Mouse (Mus musculus) MEL (cell line): Measurements from ENCODE around the gene Lrrc4. TPM values are rescaled to one million over a fixed set of nuclear protein-coding genes. Genes with fewer than 3 reads are reported as not detected.

Experiments used
- DNase-seq: peaks from one replicate; pipeline ENCODE4 v3.0.0; 2011; ENCODE audit warnings: low read depth, low spot score
- H3K27ac ChIP-seq: 2 replicates; pipeline ENCODE4 v1.5.1; 2012; ENCODE audit warnings: low read depth, mild to moderate bottlenecking, control low read depth, low read length, moderate library complexity; ENCODE audit not compliant: control insufficient read depth
- H3K27me3 ChIP-seq, 2 experiments: fragments of 150-350 bp in 1 of 2; sonication (generic) in 1 of 2; 2 replicates each; pipeline ENCODE4 v1.6.1; 2012; ENCODE audit warnings: low read length in 2 of 2, mild to moderate bottlenecking in 2 of 2, improper control_type of control experiment in 1 of 2, moderate library complexity in 1 of 2; ENCODE audit not compliant: insufficient read depth in 2 of 2, control insufficient read depth in 1 of 2
- H3K36me3 ChIP-seq, 2 experiments: 2 replicates each; pipeline ENCODE4 v1.6.1; 2012 to 2014; ENCODE audit warnings: low read length in 2 of 2, improper control_type of control experiment in 1 of 2, inconsistent platforms in 1 of 2, mild to moderate bottlenecking in 1 of 2; ENCODE audit not compliant: insufficient read depth in 2 of 2, control insufficient read depth in 1 of 2
- H3K4me1 ChIP-seq, 2 experiments: fragments of 150-350 bp in 1 of 2; sonication (generic) in 1 of 2; 2 replicates each; pipeline ENCODE4 v1.6.1; 2012; ENCODE audit warnings: low read length in 2 of 2, improper control_type of control experiment in 1 of 2, mild to moderate bottlenecking in 1 of 2; ENCODE audit not compliant: insufficient read depth in 2 of 2, control insufficient read depth in 1 of 2
- H3K4me3 ChIP-seq, 2 experiments: fragments of 150-350 bp in 1 of 2; sonication (generic) in 1 of 2; 2 replicates each; pipeline ENCODE4 v1.5.1; 2012; ENCODE audit warnings: low read depth in 2 of 2, low read length in 2 of 2, mild to moderate bottlenecking in 2 of 2, moderate library complexity in 2 of 2, control low read depth in 1 of 2, improper control_type of control experiment in 1 of 2; ENCODE audit not compliant: control insufficient read depth in 1 of 2, insufficient read depth in 1 of 2
- H3K79me2 ChIP-seq: 2 replicates; pipeline ENCODE4 v1.6.1; 2012; ENCODE audit warnings: mild to moderate bottlenecking, low read length, moderate library complexity; ENCODE audit not compliant: control insufficient read depth, poor library complexity, insufficient read depth
- H3K9ac ChIP-seq: 2 replicates; pipeline ENCODE4 v1.6.1; 2012; ENCODE audit warnings: low read depth, mild to moderate bottlenecking, control low read depth, low read length, moderate library complexity; ENCODE audit not compliant: control insufficient read depth, poor library complexity, severe bottlenecking
- H3K9me3 ChIP-seq: fragments of 150-350 bp; sonication (generic); replicated peaks from 2 replicates; pipeline ENCODE4 v1.6.1; 2012; ENCODE audit warnings: mild to moderate bottlenecking, low read length, improper control_type of control experiment, moderate library complexity; ENCODE audit not compliant: insufficient read depth
- BHLHE40 ChIP-seq: IDR thresholded peaks from 2 replicates; pipeline ENCODE4 v1.6.1; 2012; ENCODE audit warnings: low read depth, mild to moderate bottlenecking, inconsistent platforms, low read length, improper control_type of control experiment, borderline replicate concordance
- CHD1 ChIP-seq: IDR thresholded peaks from 2 replicates; pipeline ENCODE4 v1.6.1; 2012; ENCODE audit warnings: low read depth, mild to moderate bottlenecking, inconsistent platforms, low read length, improper control_type of control experiment
- CHD2 ChIP-seq: IDR thresholded peaks from 2 replicates; pipeline ENCODE4 v1.6.1; 2011; ENCODE audit warnings: low read length, improper control_type of control experiment
- E2F4 ChIP-seq: IDR thresholded peaks from 2 replicates; pipeline ENCODE4 v1.6.1; 2011; ENCODE audit warnings: low read depth, low read length, improper control_type of control experiment, borderline replicate concordance
- ETS1 ChIP-seq: IDR thresholded peaks from 2 replicates; pipeline ENCODE4 v1.6.1; 2012; ENCODE audit warnings: low read depth, mild to moderate bottlenecking, inconsistent platforms, low read length, improper control_type of control experiment, moderate library complexity
- GABPA ChIP-seq: IDR thresholded peaks from 2 replicates; pipeline ENCODE4 v1.6.1; 2012; ENCODE audit warnings: low read depth, mild to moderate bottlenecking, inconsistent platforms, low read length, improper control_type of control experiment, moderate library complexity
- KAT2A ChIP-seq: conservative IDR thresholded peaks from 2 replicates; pipeline ENCODE4 v1.6.1; 2012; ENCODE audit warnings: low read depth, low read length, improper control_type of control experiment, inconsistent platforms
- MAFK ChIP-seq: IDR thresholded peaks from 2 replicates; pipeline ENCODE4 v1.6.1; 2011; ENCODE audit warnings: low read depth, mild to moderate bottlenecking, low read length, improper control_type of control experiment, borderline replicate concordance
- MAZ ChIP-seq: IDR thresholded peaks from 2 replicates; pipeline ENCODE4 v1.6.1; 2012; ENCODE audit warnings: low read depth, mild to moderate bottlenecking, inconsistent platforms, low read length, improper control_type of control experiment
- NRF1 ChIP-seq: IDR thresholded peaks from 2 replicates; pipeline ENCODE4 v1.6.1; 2014; ENCODE audit warnings: low read depth, mild to moderate bottlenecking, inconsistent platforms, low read length, improper control_type of control experiment, moderate library complexity; ENCODE audit not compliant: poor library complexity, insufficient read depth, severe bottlenecking
- POLR2A ChIP-seq, 2 experiments: IDR thresholded peaks; 2 replicates each; pipeline ENCODE4 v1.6.1; 2011 to 2012; ENCODE audit warnings: low read length in 2 of 2, mild to moderate bottlenecking in 2 of 2, control low read depth in 1 of 2, improper control_type of control experiment in 1 of 2, low read depth in 1 of 2, moderate library complexity in 1 of 2; ENCODE audit not compliant: control insufficient read depth in 1 of 2, insufficient read depth in 1 of 2, poor library complexity in 1 of 2
- RAD21 ChIP-seq: IDR thresholded peaks from 2 replicates; pipeline ENCODE4 v1.6.1; 2011; ENCODE audit warnings: mild to moderate bottlenecking, low read depth, low read length, improper control_type of control experiment
- SIN3A ChIP-seq: IDR thresholded peaks from 2 replicates; pipeline ENCODE4 v1.6.1; 2012; ENCODE audit warnings: low read length, improper control_type of control experiment, inconsistent platforms
- TBP ChIP-seq: IDR thresholded peaks from 2 replicates; pipeline ENCODE4 v1.8.0; 2011; ENCODE audit warnings: low read depth, low read length, improper control_type of control experiment
- ZKSCAN1 ChIP-seq: IDR thresholded peaks from 2 replicates; pipeline ENCODE4 v1.6.1; 2012; ENCODE audit warnings: low read depth, mild to moderate bottlenecking, inconsistent platforms, low read length, improper control_type of control experiment, moderate library complexity
- ZMIZ1 ChIP-seq: IDR thresholded peaks from 2 replicates; pipeline ENCODE4 v1.6.1; 2012; ENCODE audit warnings: low read depth, mild to moderate bottlenecking, inconsistent platforms, low read length, improper control_type of control experiment, moderate library complexity
- ZNF384 ChIP-seq: IDR thresholded peaks from 2 replicates; pipeline ENCODE4 v1.6.1; 2012; ENCODE audit warnings: low read depth, mild to moderate bottlenecking, inconsistent platforms, low read length, improper control_type of control experiment
- polyA plus RNA-seq, 2 experiments: library from polyadenylated mRNA; stranded (reverse) in 1 of 2; unstranded in 1 of 2; fragments of >175 nt in 1 of 2; fragments of >200 nt in 1 of 2; gene quantifications; 2 replicates each; pipeline versions ENCODE4 v1.2.1 to v1.2.4; 2012; ENCODE audit warnings: low replicate concordance in 2 of 2, low read depth in 1 of 2; ENCODE audit not compliant: insufficient read length in 2 of 2, insufficient read depth in 1 of 2, missing spikeins in 1 of 2
- total RNA-seq: library from RNA; depleted of rRNA; stranded (reverse); fragments of 300-350 nt; gene quantifications from 2 replicates; pipeline ENCODE4 v1.2.3, GENCODE M21; 2012

Lrrc4 gene
- total and polyA plus RNA-seq, 3 experiments: 0.07 to 0.12 TPM; not detected in 1

GRCm38 (mm10) chr6:28621431-28621830 is 210.1 kb downstream of the Lrrc4 start:
- no peak for DNase-seq
- Histone ChIP-seq H3K4me3 (no peak overlapping the region), H3K9me3 (no peaks in the 10 kb centered on the region), H3K9ac (no peak overlapping the region), H3K27me3 (no peaks in the 10 kb centered on the region), H3K79me2 (peaks cover 4% of the 10 kb centered on the region; the same call in 1 of the 2 replicates), H3K4me1 (peaks cover 6 to 21% of the 10 kb centered on the region in 2 experiments), H3K27ac (peak overlapping the region; percentile 50; the same call in 1 of the 2 replicates), H3K36me3 (peaks cover 3 to 44% of the 10 kb centered on the region in 2 experiments; a peak in 3 of 4 replicates)
- TF ChIP-seq BHLHE40 (no peak), TBP (no peak), MAFK (no peak)

- H3K9me3 ChIP-seq: no peaks in the 10 kb centered on the region
- H3K4me1 ChIP-seq: peaks cover 6 to 20% of the 10 kb centered on the region in 2 experiments
- no peak overlapping the region for H3K27ac ChIP-seq
- no peak overlapping the region for H3K9ac ChIP-seq
- H3K4me3 ChIP-seq: no peak overlapping the region
- peaks cover 6 to 43% of the 10 kb centered on the region in 2 experiments; a peak in 3 of 4 replicates for H3K36me3 ChIP-seq
- DNase-seq: no peak
- H3K79me2 ChIP-seq: peaks cover 4% of the 10 kb centered on the region; the same call in 1 of the 2 replicates
- no peaks in the 10 kb centered on the region for H3K27me3 ChIP-seq
- TF ChIP-seq POLR2A (IDR thresholded peaks at IDR 0.05; ENCODE audit: control insufficient read depth in 1 of 2, insufficient read depth in 1 of 2, low read depth in 1 of 2, low read length in 2 of 2, poor library complexity in 1 of 2) (0 out of 4 replicates have a peak, but pooled peaks of 1 of the 2 experiments have one; percentile 28), ETS1 (no peak)
These were observed 212.8 kb downstream of the Lrrc4 start for GRCm38 (mm10) chr6:28618751-28619153.

- DNase-seq: no peak
- peaks cover 4% of the 10 kb centered on the region; the same call in 1 of the 2 replicates for H3K79me2 ChIP-seq
- H3K9me3 ChIP-seq: no peaks in the 10 kb centered on the region
- H3K4me1 ChIP-seq: peaks cover 6 to 17% of the 10 kb centered on the region in 2 experiments
- TF ChIP-seq NRF1 (no peak), ZNF384 (no peak), KAT2A (no peak), CHD1 (no peak), MAZ (no peak), E2F4 (no peak), CHD2 (no peak), GABPA (no peak), ZKSCAN1 (no peak), ZMIZ1 (no peak), ETS1 (no peak), RAD21 (no peak), SIN3A (no peak)
- no peak overlapping the region for H3K27ac ChIP-seq
- H3K36me3 ChIP-seq: peaks cover 8 to 40% of the 10 kb centered on the region in 2 experiments; a peak in 3 of 4 replicates
- no peak overlapping the region for H3K9ac ChIP-seq
- H3K27me3 ChIP-seq: no peaks in the 10 kb centered on the region
- H3K4me3 ChIP-seq: no peak overlapping the region
These were observed 213.2 kb downstream of the Lrrc4 start for GRCm38 (mm10) chr6:28618299-28618698.
